Mouse (Mus musculus): ENCODE measurements around the gene Cyp4f18. TPM values are rescaled to one million over a fixed set of nuclear protein-coding genes. Genes with fewer than 3 reads are reported as not detected.

The Cyp4f18 gene
- total RNA-seq, 1 experiment from 2014 or later: 4.8 TPM

Other genes with a start within 250 kb of the Cyp4f18 start
- gene Zfp709, start 127.6 kb downstream of the Cyp4f18 start, total RNA-seq (2021): 8.3 and 9.0 TPM in 2 replicates
- 8.3 and 9.8 TPM in 2 replicates for gene Zfp882, start 101.0 kb downstream of the Cyp4f18 start, total RNA-seq (2021)
- 31.3 and 38.1 TPM in 2 replicates for gene Zfp617, start 101.0 kb downstream of the Cyp4f18 start, total RNA-seq (2021)
- gene Zfp961, start 58.6 kb downstream of the Cyp4f18 start, total RNA-seq (2021): 30.8 and 37.1 TPM in 2 replicates
- not detected in 2 replicates for gene Olfr372, start 31.6 kb upstream of the Cyp4f18 start, total RNA-seq (2021)
- not detected in 2 replicates for gene Olfr373, start 73.6 kb upstream of the Cyp4f18 start, total RNA-seq (2021)
- gene Olfr374, start 97.4 kb upstream of the Cyp4f18 start, total RNA-seq (2021): not detected in 2 replicates
- gene Tpm4, start 125.3 kb upstream of the Cyp4f18 start, total RNA-seq (2021): 219 and 260 TPM in 2 replicates
- gene Rab8a, start 151.6 kb upstream of the Cyp4f18 start, total RNA-seq (2021): 55.4 and 68.9 TPM in 2 replicates
- not detected in 2 replicates for gene Hsh2d, start 180.0 kb upstream of the Cyp4f18 start, total RNA-seq (2021)
- gene Cib3, start 203.2 kb upstream of the Cyp4f18 start, total RNA-seq (2021): 0.64 TPM in 1 of 2 replicates, not detected in the other
- not detected in 2 replicates for gene Gm11034, start 204.0 kb upstream of the Cyp4f18 start, total RNA-seq (2021)
- 66.8 and 70.4 TPM in 2 replicates for gene Fam32a, start 210.1 kb upstream of the Cyp4f18 start, total RNA-seq (2021)
- 66.7 and 68.8 TPM in 2 replicates for gene Ap1m1, start 230.4 kb upstream of the Cyp4f18 start, total RNA-seq (2021)